Mouse (Mus musculus) cortical plate, adult 2 months (tissue): ENCODE measurements around the gene Efcab12.

Source experiments
- CTCF ChIP-seq: fragments of 200-500 bp; IDR thresholded peaks from 2 replicates; pipeline ENCODE4 v1.5.1; 2011; ENCODE audit warnings: mild to moderate bottlenecking, control low read depth, low read length; ENCODE audit not compliant: insufficient read depth; ENCODE audit errors: extremely low read depth
- POLR2A ChIP-seq: fragments of 200-500 bp; IDR thresholded peaks from 2 replicates; pipeline ENCODE4 v1.6.1; 2011; ENCODE audit warnings: mild to moderate bottlenecking, low read length, control low read depth; ENCODE audit not compliant: insufficient read depth; ENCODE audit errors: extremely low read depth

DNA sequence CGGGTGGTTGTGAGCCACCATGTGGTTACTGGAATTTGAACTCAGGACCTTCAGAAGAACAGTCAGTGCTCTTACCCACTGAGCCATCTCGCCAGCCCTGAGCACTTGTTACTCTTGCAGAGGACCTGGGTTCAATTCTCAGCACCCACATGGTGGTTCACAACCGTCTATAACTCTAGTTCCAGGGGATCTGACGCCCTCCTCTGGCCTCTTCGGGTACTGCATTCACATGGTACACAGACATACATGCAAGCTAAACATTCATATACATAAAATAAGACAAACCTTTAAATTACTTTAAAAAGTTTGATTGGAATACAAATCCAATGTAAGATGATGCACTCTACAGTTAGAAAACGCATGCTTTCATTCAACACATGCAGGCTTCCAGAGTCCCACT, 66.0 kb downstream of the Efcab12 start:
- TF ChIP-seq CTCF = no peak
- TF ChIP-seq POLR2A = no peak
